Mouse (Mus musculus) hindbrain, embryonic 13.5 days (tissue): Measurements from ENCODE around the gene Nckap5l. TPM values are rescaled to one million over a fixed set of nuclear protein-coding genes. Genes with fewer than 3 reads are reported as not detected.

Experiments
- ATAC-seq: fragments of 200-750 bp; cut with Nextera tagmentation; 2 replicates; pipeline ENCODE4 v1.8.0; 2017; ENCODE audit warnings: moderate TSS enrichment; ENCODE audit not compliant: low FRiP score
- H3K27ac ChIP-seq: fragments of 300-500 bp; sonication (generic); 2 replicates; pipeline ENCODE4 v1.5.1; 2015; ENCODE audit warnings: inconsistent platforms, mild to moderate bottlenecking, moderate library complexity
- H3K27me3 ChIP-seq: fragments of 300-500 bp; sonication (generic); 2 replicates; pipeline ENCODE4 v1.6.1; 2015; ENCODE audit warnings: mild to moderate bottlenecking, inconsistent platforms
- H3K36me3 ChIP-seq: fragments of 300-500 bp; sonication (generic); 2 replicates; pipeline ENCODE4 v1.6.1; 2015; ENCODE audit warnings: mild to moderate bottlenecking, inconsistent platforms
- H3K4me1 ChIP-seq: fragments of 300-500 bp; sonication (generic); replicated peaks from 2 replicates; pipeline ENCODE4 v1.6.1; 2015; ENCODE audit warnings: inconsistent platforms
- H3K4me2 ChIP-seq: fragments of 300-500 bp; sonication (generic); 2 replicates; pipeline ENCODE4 v1.6.1; 2015; ENCODE audit warnings: inconsistent platforms, mild to moderate bottlenecking, moderate library complexity
- H3K4me3 ChIP-seq: fragments of 300-500 bp; sonication (generic); 2 replicates; pipeline ENCODE4 v1.5.1; 2015; ENCODE audit warnings: mild to moderate bottlenecking, inconsistent platforms
- H3K9ac ChIP-seq: fragments of 300-500 bp; sonication (generic); 2 replicates; pipeline ENCODE4 v1.6.1; 2015; ENCODE audit warnings: mild to moderate bottlenecking, inconsistent platforms
- H3K9me3 ChIP-seq: fragments of 300-500 bp; sonication (generic); 2 replicates; pipeline ENCODE4 v1.6.1; 2016; ENCODE audit warnings: inconsistent platforms
- WGBS: fragments of 180-500 bp; shearing (Covaris S2); methylation state at CpG from one replicate; pipeline ENCODE4 v1.1.7; 2015; 5-methylcytosine and 5-hydroxymethylcytosine counted together
- polyA plus RNA-seq: library from polyadenylated mRNA; unstranded; fragments of >200 nt; fragmentation: Nextera tagmentation; extraction: Ambion mirVana; gene quantifications from 2 replicates; pipeline ENCODE4 v1.2.1, GENCODE M21; 2015

The Nckap5l gene
- polyA plus RNA-seq, 1 experiment from 2014 or later, result 13.6 TPM

DNA sequence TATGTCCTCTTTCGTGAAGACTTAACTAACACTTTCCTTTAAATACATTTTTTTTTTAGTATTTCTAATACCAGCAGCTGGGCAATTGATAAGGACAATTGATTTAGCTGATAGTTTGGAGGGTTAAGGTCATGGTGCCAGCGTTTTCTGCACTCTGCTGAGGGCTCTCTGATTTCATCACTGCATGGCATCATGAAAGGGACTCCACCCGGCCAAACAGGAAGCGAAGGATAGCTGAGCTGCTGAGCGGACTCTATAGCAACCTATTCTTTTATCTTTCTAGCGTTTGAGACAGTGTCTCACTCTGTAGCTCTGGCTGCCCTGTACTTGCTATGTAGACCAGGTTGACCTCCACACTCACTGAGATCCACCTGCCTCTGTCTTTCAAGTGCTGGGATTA, 27.2 kb upstream of the Nckap5l start:
- no peak for ATAC-seq
- Histone ChIP-seq H3K4me3 (no peak overlapping the region), H3K27me3 (no peaks in the 10 kb centered on the region), H3K9ac (no peak overlapping the region), H3K9me3 (no peaks in the 10 kb centered on the region), H3K27ac (no peak overlapping the region), H3K4me1 (no peaks in the 10 kb centered on the region), H3K36me3 (no peaks in the 10 kb centered on the region), H3K4me2 (no peak overlapping the region)
- WGBS, result 69% methylated on average over 6 of the region's 6 CpGs

- H3K9me3 ChIP-seq, result no peaks in the 10 kb centered on the region
- H3K36me3 ChIP-seq, result peaks cover 1% of the 10 kb centered on the region; the same call in 1 of the 2 replicates
- H3K4me1 ChIP-seq, result peaks cover 21% of the 10 kb centered on the region
- H3K27me3 ChIP-seq, result peaks cover 3% of the 10 kb centered on the region; the same call in 1 of the 2 replicates
- H3K27ac ChIP-seq, result no peak overlapping the region
- 75% methylated on average over 1 of the region's 1 CpGs for WGBS
- no peak overlapping the region for H3K4me3 ChIP-seq
- no peak overlapping the region for H3K4me2 ChIP-seq
- no peak overlapping the region for H3K9ac ChIP-seq
- no peak for ATAC-seq
Measured at GRCm38 (mm10) chr15:99475814-99476213, 18.3 kb upstream of the Nckap5l start.

GRCm38 (mm10) chr15:99474576-99474926, 17.0 kb upstream of the Nckap5l start, which contains the start of gene Bcdin3d:
TSS of gene Bcdin3d (minus strand) at chr15:99474730.
- Histone ChIP-seq H3K27me3 (peaks cover 3% of the 10 kb centered on the region; the same call in 1 of the 2 replicates), H3K9me3 (no peaks in the 10 kb centered on the region), H3K36me3 (peaks cover 14% of the 10 kb centered on the region), H3K27ac (peak within 1 kb of the TSS; percentile 92), H3K9ac (peak within 1 kb of the TSS; percentile 87), H3K4me1 (peaks cover 29% of the 10 kb centered on the region), H3K4me2 (peak within 1 kb of the TSS; percentile 69), H3K4me3 (peak within 1 kb of the TSS; percentile 74)
- WGBS, result 2% methylated on average over 26 of the region's 26 CpGs
- peak; percentile 86 for ATAC-seq

GRCm38 (mm10) chr15:99473801-99474575, 16.4 kb upstream of the Nckap5l start:
- peak; percentile 75 for ATAC-seq
- Histone ChIP-seq H3K4me3 (peak overlapping the region; percentile 74), H3K27ac (peak overlapping the region; percentile 92), H3K9ac (peak overlapping the region; percentile 87), H3K36me3 (peaks cover 16% of the 10 kb centered on the region), H3K4me2 (peak overlapping the region; percentile 69), H3K9me3 (no peaks in the 10 kb centered on the region), H3K27me3 (peaks cover 3% of the 10 kb centered on the region; the same call in 1 of the 2 replicates), H3K4me1 (peaks cover 29% of the 10 kb centered on the region)
- 6% methylated on average over 38 of the region's 38 CpGs for WGBS

DNA sequence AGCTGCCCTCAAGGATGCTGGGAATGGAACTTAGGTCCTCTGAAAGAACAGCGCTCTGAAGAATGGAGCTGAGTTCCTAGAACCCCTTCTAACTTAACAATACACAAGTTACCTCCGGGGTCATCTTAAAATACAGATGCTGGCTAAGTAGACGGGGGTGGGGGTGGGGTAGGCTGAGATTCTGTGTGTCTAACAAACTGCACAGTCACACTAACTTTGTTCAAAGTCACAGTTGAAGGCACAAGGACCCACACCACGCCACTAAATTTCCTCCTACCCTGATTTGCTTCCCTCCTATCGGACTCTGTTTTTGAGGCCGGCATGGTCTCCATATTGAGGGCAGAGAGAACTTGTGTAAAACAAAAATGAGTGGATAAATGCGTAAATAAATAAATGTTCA, 15.4 kb upstream of the Nckap5l start:
- H3K27me3 ChIP-seq, result peaks cover 3% of the 10 kb centered on the region; the same call in 1 of the 2 replicates
- no peak overlapping the region; the same call in 1 of the 2 replicates for H3K4me2 ChIP-seq
- no peak overlapping the region for H3K9ac ChIP-seq
- peaks cover 29% of the 10 kb centered on the region for H3K4me1 ChIP-seq
- H3K9me3 ChIP-seq, result no peaks in the 10 kb centered on the region
- peaks cover 18% of the 10 kb centered on the region for H3K36me3 ChIP-seq
- WGBS, result 90% methylated on average over 7 of the region's 7 CpGs
- H3K27ac ChIP-seq, result no peak overlapping the region
- no peak overlapping the region for H3K4me3 ChIP-seq
- no peak for ATAC-seq

DNA sequence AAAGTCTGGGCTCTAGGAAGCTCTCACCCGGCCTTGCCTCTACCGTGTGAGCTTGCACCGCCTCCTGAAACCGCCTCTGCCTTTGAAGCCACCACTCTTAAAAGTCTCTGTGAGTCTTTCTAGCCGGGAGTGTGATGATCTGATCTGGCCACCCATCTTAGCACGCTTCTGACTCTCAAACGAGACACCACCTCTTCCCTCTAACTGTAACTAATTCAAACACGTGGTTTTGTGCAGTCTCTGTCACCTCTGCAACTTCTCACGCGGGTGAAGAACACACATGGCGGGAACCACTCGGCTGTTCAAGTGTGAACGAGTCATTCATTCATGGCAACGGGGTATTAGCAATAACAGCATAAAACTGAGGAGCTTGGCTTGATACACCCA, 14.1 kb upstream of the Nckap5l start:
- H3K4me3 ChIP-seq, result no peak overlapping the region
- H3K9ac ChIP-seq, result peak overlapping the region; percentile 24; the same call in 1 of the 2 replicates
- H3K27me3 ChIP-seq, result peaks cover 3% of the 10 kb centered on the region; the same call in 1 of the 2 replicates
- peaks cover 18% of the 10 kb centered on the region for H3K36me3 ChIP-seq
- no peak for ATAC-seq
- H3K4me2 ChIP-seq, result no peak overlapping the region
- peaks cover 29% of the 10 kb centered on the region for H3K4me1 ChIP-seq
- no peak overlapping the region; the same call in 1 of the 2 replicates for H3K27ac ChIP-seq
- no peaks in the 10 kb centered on the region for H3K9me3 ChIP-seq
- 82% methylated on average over 14 of the region's 14 CpGs for WGBS

DNA sequence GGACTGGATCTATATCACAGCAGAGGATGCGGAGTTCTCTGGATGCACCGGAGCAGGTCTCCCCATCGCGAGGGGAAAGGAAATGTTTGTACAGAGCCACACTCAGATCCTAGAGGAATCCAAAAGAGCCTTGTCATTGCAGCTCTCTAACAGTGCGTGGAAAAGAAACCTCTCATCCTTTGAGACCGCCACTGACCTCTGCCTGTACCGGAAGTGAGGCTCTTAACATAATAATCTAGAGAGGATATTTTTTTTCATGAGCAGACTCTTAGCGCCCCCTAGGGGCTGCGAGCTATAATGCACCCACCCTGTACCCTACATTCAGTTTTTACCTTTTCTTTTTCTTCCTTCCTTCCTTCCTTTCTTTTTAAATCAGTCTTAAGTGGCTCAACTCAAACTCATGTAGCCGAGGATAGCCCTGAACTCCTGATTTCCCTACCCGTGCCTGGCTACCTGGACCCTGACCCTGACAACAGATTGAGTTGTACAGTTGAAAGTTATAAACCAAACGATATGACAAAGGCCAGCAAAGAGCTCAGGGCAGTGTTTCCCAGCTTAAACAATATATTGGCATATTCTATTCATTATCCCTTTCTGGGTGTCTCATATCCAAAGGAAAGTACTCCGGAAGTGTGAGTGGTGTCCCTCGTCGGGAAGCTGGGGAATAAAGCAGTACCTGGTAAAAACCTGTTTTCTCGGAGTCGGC, 13.6 kb upstream of the Nckap5l start:
- Histone ChIP-seq H3K27ac (peak overlapping the region; percentile 40), H3K4me3 (no peak overlapping the region), H3K36me3 (peaks cover 18% of the 10 kb centered on the region), H3K4me1 (peaks cover 29% of the 10 kb centered on the region), H3K9me3 (no peaks in the 10 kb centered on the region), H3K4me2 (peak overlapping the region; percentile 34), H3K27me3 (no peaks in the 10 kb centered on the region), H3K9ac (peak overlapping the region; percentile 24; the same call in 1 of the 2 replicates)
- ATAC-seq, result no peak
- 64% methylated on average over 17 of the region's 17 CpGs for WGBS

- Histone ChIP-seq H3K4me1 (peaks cover 28% of the 10 kb centered on the region), H3K4me3 (no peak overlapping the region), H3K27me3 (no peaks in the 10 kb centered on the region), H3K9me3 (no peaks in the 10 kb centered on the region), H3K4me2 (peak overlapping the region; percentile 34; the same call in 1 of the 2 replicates), H3K9ac (peak overlapping the region; percentile 5; the same call in 1 of the 2 replicates), H3K27ac (peak overlapping the region; percentile 40; the same call in 1 of the 2 replicates), H3K36me3 (peaks cover 18% of the 10 kb centered on the region)
- 89% methylated on average over 31 of the region's 31 CpGs for WGBS
- ATAC-seq, result no peak
Measured at GRCm38 (mm10) chr15:99470224-99470761, 12.7 kb upstream of the Nckap5l start.

DNA sequence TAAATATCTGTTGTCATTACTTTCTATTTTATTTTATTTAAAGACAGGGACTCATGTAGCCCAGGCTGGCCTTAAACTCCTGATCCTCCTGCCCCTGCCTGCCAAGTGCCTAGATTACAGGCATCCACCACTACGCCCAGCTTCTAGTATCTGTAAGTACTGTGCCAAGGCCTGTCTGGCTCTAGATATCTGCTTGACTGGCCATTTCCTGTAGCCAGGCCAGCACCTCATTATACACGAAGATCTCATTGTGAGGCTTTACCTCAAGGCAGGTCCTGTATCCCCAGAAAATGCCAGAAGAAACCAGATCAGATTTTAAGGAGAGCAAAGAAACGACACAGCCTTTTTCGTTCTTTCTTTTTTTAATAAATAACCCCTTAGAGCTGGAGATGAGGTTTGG, 12.2 kb upstream of the Nckap5l start:
- no peaks in the 10 kb centered on the region for H3K9me3 ChIP-seq
- no peaks in the 10 kb centered on the region for H3K27me3 ChIP-seq
- peaks cover 18% of the 10 kb centered on the region for H3K36me3 ChIP-seq
- H3K4me2 ChIP-seq, result no peak overlapping the region
- H3K4me1 ChIP-seq, result peaks cover 23% of the 10 kb centered on the region
- 94% methylated on average over 4 of the region's 4 CpGs for WGBS
- H3K27ac ChIP-seq, result no peak overlapping the region
- ATAC-seq, result no peak
- H3K4me3 ChIP-seq, result no peak overlapping the region
- 0 out of 2 replicates have a peak overlapping the region, but pooled peaks have one; percentile 5 for H3K9ac ChIP-seq

DNA sequence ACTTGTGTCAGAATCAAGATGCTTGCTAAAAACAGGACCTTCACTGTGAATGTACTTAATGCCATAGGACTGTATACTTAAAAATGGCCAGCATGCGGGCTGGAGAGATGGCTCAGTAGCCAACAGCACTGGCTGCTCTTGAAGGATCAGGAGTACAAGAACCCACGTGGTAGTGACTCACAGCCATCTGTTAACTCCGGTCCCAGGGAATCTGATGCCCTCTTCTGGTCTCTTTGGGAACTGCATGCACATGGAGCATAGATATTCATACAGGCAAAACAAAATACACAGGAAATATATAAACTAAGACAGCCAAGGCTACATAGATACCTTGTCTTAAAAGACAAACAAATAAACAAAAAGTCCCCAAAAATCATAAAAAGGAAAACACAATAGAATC, 11.5 kb upstream of the Nckap5l start:
- peaks cover 21% of the 10 kb centered on the region for H3K4me1 ChIP-seq
- WGBS, result 37% methylated on average over 3 of the region's 3 CpGs
- H3K27me3 ChIP-seq, result no peaks in the 10 kb centered on the region
- H3K27ac ChIP-seq, result no peak overlapping the region
- no peak overlapping the region for H3K4me2 ChIP-seq
- no peaks in the 10 kb centered on the region for H3K9me3 ChIP-seq
- no peak overlapping the region for H3K4me3 ChIP-seq
- no peak for ATAC-seq
- peaks cover 18% of the 10 kb centered on the region for H3K36me3 ChIP-seq
- no peak overlapping the region for H3K9ac ChIP-seq

GRCm38 (mm10) chr15:99463194-99463593, 5.6 kb upstream of the Nckap5l start:
- Histone ChIP-seq H3K27ac (no peak overlapping the region), H3K9ac (no peak overlapping the region), H3K4me3 (no peak overlapping the region), H3K9me3 (no peaks in the 10 kb centered on the region), H3K4me2 (no peak overlapping the region), H3K36me3 (no peaks in the 10 kb centered on the region), H3K27me3 (no peaks in the 10 kb centered on the region), H3K4me1 (peaks cover 6% of the 10 kb centered on the region)
- 76% methylated on average over 13 of the region's 13 CpGs for WGBS
- ATAC-seq, result no peak

- H3K27me3 ChIP-seq, result no peaks in the 10 kb centered on the region
- H3K9me3 ChIP-seq, result no peaks in the 10 kb centered on the region
- under 1% methylated on average over 34 of the region's 43 CpGs for WGBS
- peaks cover 7% of the 10 kb centered on the region; the same call in 1 of the 2 replicates for H3K36me3 ChIP-seq
- H3K4me2 ChIP-seq, result peak overlapping the region; percentile 78
- peak overlapping the region; percentile 67 for H3K4me3 ChIP-seq
- peak overlapping the region; percentile 85 for H3K9ac ChIP-seq
- H3K27ac ChIP-seq, result peak overlapping the region; percentile 91
- ATAC-seq, result peak; percentile 79
- H3K4me1 ChIP-seq, result peaks cover 57% of the 10 kb centered on the region
Measured at GRCm38 (mm10) chr15:99456963-99457605, 464 bp downstream of the Nckap5l start.
